Mouse (Mus musculus) hindbrain, embryonic 13.5 days (tissue): ENCODE results near the gene Znrf1. TPM values are rescaled to one million over a fixed set of nuclear protein-coding genes. Genes with fewer than 3 reads are reported as not detected.
A peak's percentile ranks its signal among the peaks of the same experiment; 100 is the strongest.

Experiments
- ATAC-seq: fragments of 200-750 bp; cut with Nextera tagmentation; 2 replicates; pipeline ENCODE4 v1.8.0; 2017; ENCODE audit warnings: moderate TSS enrichment; ENCODE audit not compliant: low FRiP score
- H3K27ac ChIP-seq: fragments of 300-500 bp; sonication (generic); 2 replicates; pipeline ENCODE4 v1.5.1; 2015; ENCODE audit warnings: inconsistent platforms, mild to moderate bottlenecking, moderate library complexity
- H3K27me3 ChIP-seq: fragments of 300-500 bp; sonication (generic); 2 replicates; pipeline ENCODE4 v1.6.1; 2015; ENCODE audit warnings: mild to moderate bottlenecking, inconsistent platforms
- H3K36me3 ChIP-seq: fragments of 300-500 bp; sonication (generic); 2 replicates; pipeline ENCODE4 v1.6.1; 2015; ENCODE audit warnings: mild to moderate bottlenecking, inconsistent platforms
- H3K4me1 ChIP-seq: fragments of 300-500 bp; sonication (generic); replicated peaks from 2 replicates; pipeline ENCODE4 v1.6.1; 2015; ENCODE audit warnings: inconsistent platforms
- H3K4me2 ChIP-seq: fragments of 300-500 bp; sonication (generic); 2 replicates; pipeline ENCODE4 v1.6.1; 2015; ENCODE audit warnings: inconsistent platforms, mild to moderate bottlenecking, moderate library complexity
- H3K4me3 ChIP-seq: fragments of 300-500 bp; sonication (generic); 2 replicates; pipeline ENCODE4 v1.5.1; 2015; ENCODE audit warnings: mild to moderate bottlenecking, inconsistent platforms
- H3K9ac ChIP-seq: fragments of 300-500 bp; sonication (generic); 2 replicates; pipeline ENCODE4 v1.6.1; 2015; ENCODE audit warnings: mild to moderate bottlenecking, inconsistent platforms
- H3K9me3 ChIP-seq: fragments of 300-500 bp; sonication (generic); 2 replicates; pipeline ENCODE4 v1.6.1; 2016; ENCODE audit warnings: inconsistent platforms
- WGBS: fragments of 180-500 bp; shearing (Covaris S2); methylation state at CpG from one replicate; pipeline ENCODE4 v1.1.7; 2015; 5-methylcytosine and 5-hydroxymethylcytosine counted together
- polyA plus RNA-seq: library from polyadenylated mRNA; unstranded; fragments of >200 nt; fragmentation: Nextera tagmentation; extraction: Ambion mirVana; gene quantifications from 2 replicates; pipeline ENCODE4 v1.2.1, GENCODE M21; 2015

Gene Znrf1
- polyA plus RNA-seq, 1 experiment from 2014 or later: 80.0 TPM

- Histone ChIP-seq H3K4me2 (no peak overlapping the region), H3K9me3 (no peaks in the 10 kb centered on the region), H3K27ac (no peak overlapping the region), H3K36me3 (no peaks in the 10 kb centered on the region), H3K27me3 (no peaks in the 10 kb centered on the region), H3K4me3 (no peak overlapping the region), H3K4me1 (peaks cover 10% of the 10 kb centered on the region), H3K9ac (no peak overlapping the region)
- ATAC-seq: no peak
- WGBS: 80% methylated on average over 8 of the region's 8 CpGs
Measured at GRCm38 (mm10) chr8:111513446-111513845, 22.5 kb upstream of the Znrf1 start.

- Histone ChIP-seq H3K36me3 (no peaks in the 10 kb centered on the region), H3K4me3 (no peak overlapping the region), H3K4me2 (no peak overlapping the region), H3K4me1 (peaks cover 14% of the 10 kb centered on the region), H3K27ac (no peak overlapping the region), H3K27me3 (no peaks in the 10 kb centered on the region), H3K9ac (no peak overlapping the region), H3K9me3 (no peaks in the 10 kb centered on the region)
- WGBS: 79% methylated on average over 7 of the region's 7 CpGs
- no peak for ATAC-seq
Measured at GRCm38 (mm10) chr8:111516451-111517035, 19.4 kb upstream of the Znrf1 start.

DNA sequence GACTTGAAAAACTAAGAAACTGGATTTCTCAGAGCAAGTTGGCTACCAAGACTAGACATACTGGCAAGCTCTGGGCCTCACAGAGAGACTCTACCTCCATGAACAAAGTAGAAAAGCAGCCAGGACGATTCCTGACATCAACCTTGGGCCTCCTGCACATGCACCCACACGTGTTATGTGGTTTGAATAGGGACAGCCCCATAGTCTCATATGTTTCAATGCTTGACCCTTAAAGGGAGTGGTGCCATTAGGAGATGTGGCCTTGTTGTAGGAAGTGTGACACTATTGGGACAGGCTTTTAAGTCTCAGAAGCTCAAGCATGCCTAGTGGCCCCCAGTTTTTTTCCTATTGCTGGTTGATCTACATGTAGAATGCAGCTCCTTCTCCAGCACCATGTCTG lies 18.4 kb upstream of the Znrf1 start:
- H3K4me2 ChIP-seq: no peak overlapping the region
- H3K36me3 ChIP-seq: no peaks in the 10 kb centered on the region
- no peaks in the 10 kb centered on the region for H3K27me3 ChIP-seq
- no peak overlapping the region for H3K9ac ChIP-seq
- H3K4me1 ChIP-seq: peaks cover 17% of the 10 kb centered on the region
- H3K27ac ChIP-seq: no peak overlapping the region
- 78% methylated on average over 2 of the region's 2 CpGs for whole genome bisulfite sequencing
- no peak for ATAC-seq
- no peaks in the 10 kb centered on the region for H3K9me3 ChIP-seq
- H3K4me3 ChIP-seq: no peak overlapping the region

GRCm38 (mm10) chr8:111521713-111522429 lies 14.0 kb upstream of the Znrf1 start, which contains the start of gene Wdr59:
Gene Wdr59 (minus strand): TSS chr8:111522092.
- peak within 1 kb of the TSS; percentile 78 for H3K27ac ChIP-seq

DNA sequence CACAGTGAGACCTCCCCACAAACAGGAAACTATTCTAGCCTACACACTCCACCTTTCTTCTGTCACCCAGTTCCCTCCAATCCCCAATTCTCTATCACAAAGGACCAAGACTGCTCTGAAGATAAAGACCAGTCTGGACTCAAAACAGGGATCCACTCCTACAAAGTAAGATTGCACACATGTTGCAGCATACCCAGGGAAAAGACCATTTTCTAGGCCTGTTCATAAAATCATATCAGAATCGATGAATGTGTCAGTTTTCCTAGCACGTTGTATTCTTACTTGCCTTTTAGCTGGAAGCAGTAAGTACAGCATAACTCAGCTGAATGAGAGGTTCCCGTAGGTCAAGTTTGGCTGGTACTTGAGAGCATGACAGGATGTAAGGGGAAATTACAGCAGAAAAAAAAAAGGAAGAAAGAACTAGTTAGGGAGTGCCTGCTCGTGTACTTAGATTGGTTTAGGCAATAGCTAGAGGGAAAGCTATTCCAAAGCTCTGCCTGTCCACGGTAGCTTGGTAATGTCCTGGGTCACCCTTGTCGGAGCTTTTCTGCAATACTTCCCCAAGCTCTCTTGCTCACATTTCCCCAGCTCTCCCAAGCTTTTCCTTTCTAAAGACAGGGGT lies 9.4 kb upstream of the Znrf1 start:
- Histone ChIP-seq H3K4me3 (no peak overlapping the region), H3K36me3 (no peaks in the 10 kb centered on the region), H3K27me3 (no peaks in the 10 kb centered on the region), H3K27ac (no peak overlapping the region), H3K4me2 (no peak overlapping the region), H3K4me1 (0 out of 2 replicates have a peak, but pooled peaks cover 3% of the 10 kb centered on the region), H3K9me3 (no peaks in the 10 kb centered on the region), H3K9ac (no peak overlapping the region)
- WGBS: 83% methylated on average over 6 of the region's 6 CpGs
- no peak for ATAC-seq

More at GRCm38 (mm10) chr8:111521713-111522429, 14.0 kb upstream of the Znrf1 start, which contains the start of gene Wdr59:
- peak within 1 kb of the TSS; percentile 71 for H3K9ac ChIP-seq
- peak; percentile 98 for ATAC-seq
- under 1% methylated on average over 34 of the region's 34 CpGs for WGBS
- H3K4me1 ChIP-seq: peaks cover 14% of the 10 kb centered on the region
- H3K4me3 ChIP-seq: peak within 1 kb of the TSS; percentile 62
- H3K36me3 ChIP-seq: no peaks in the 10 kb centered on the region
- no peaks in the 10 kb centered on the region for H3K9me3 ChIP-seq
- H3K27me3 ChIP-seq: no peaks in the 10 kb centered on the region
- H3K4me2 ChIP-seq: peak within 1 kb of the TSS; percentile 71

- Histone ChIP-seq H3K27ac (no peak overlapping the region), H3K9me3 (no peaks in the 10 kb centered on the region), H3K4me3 (no peak overlapping the region), H3K27me3 (no peaks in the 10 kb centered on the region), H3K9ac (no peak overlapping the region), H3K36me3 (no peaks in the 10 kb centered on the region), H3K4me2 (no peak overlapping the region), H3K4me1 (0 out of 2 replicates have a peak, but pooled peaks cover 3% of the 10 kb centered on the region)
- no peak for ATAC-seq
- 71% methylated on average over 8 of the region's 8 CpGs for WGBS
Measured at GRCm38 (mm10) chr8:111527149-111527548, 8.7 kb upstream of the Znrf1 start.

DNA sequence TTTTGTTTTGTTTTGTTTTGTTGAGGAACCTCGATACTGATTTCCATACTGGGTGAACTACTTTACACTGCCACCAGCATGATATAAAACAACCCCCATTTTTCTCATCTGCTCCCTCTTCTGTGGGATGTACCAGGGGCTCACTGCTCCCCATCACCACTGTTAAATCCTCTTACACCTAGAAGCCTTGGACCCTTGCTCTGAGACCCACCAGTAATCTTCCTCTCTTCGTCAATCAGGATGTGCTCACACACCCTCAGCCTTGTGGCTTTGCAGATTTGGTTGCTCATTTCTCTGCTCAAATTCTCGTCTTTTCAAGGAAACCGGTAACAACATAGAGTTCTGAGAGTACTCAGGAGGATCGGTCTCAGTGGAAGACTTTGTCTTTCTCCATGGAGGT lies 7.8 kb upstream of the Znrf1 start:
- H3K4me1 ChIP-seq: no peaks in the 10 kb centered on the region
- no peak overlapping the region for H3K4me3 ChIP-seq
- WGBS: 90% methylated on average over 5 of the region's 5 CpGs

GRCm38 (mm10) chr8:111531191-111531590 lies 4.7 kb upstream of the Znrf1 start:
- ATAC-seq: no peak
- no peak overlapping the region for H3K4me2 ChIP-seq
- WGBS: 81% methylated on average over 12 of the region's 12 CpGs

More for the DNA sequence above, 7.8 kb upstream of the Znrf1 start:
- H3K9me3 ChIP-seq: no peaks in the 10 kb centered on the region
- no peaks in the 10 kb centered on the region for H3K27me3 ChIP-seq
- ATAC-seq: no peak
- no peaks in the 10 kb centered on the region for H3K36me3 ChIP-seq
- H3K9ac ChIP-seq: no peak overlapping the region
- H3K4me2 ChIP-seq: no peak overlapping the region
- no peak overlapping the region for H3K27ac ChIP-seq

DNA sequence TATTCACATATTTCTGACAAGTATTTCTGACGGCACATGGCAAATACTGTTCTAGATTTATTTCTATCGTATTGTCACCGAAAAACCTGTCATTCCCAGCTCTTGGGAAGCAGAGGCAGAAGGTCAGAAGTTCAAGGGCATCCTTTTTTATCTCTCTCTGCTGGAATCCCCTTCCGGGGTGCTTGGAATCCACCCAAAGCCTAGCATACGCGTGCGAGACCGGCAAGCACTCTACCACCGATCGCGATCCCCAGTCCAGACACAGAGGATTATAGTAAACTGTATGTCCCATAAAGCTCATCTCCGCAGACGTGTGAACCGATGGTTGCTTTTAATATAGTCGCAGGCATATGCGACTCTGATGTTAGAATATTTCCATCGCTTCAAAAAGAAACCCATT lies 4.3 kb upstream of the Znrf1 start:
- Histone ChIP-seq H3K4me3 (no peak overlapping the region), H3K4me1 (no peaks in the 10 kb centered on the region), H3K36me3 (no peaks in the 10 kb centered on the region), H3K9me3 (no peaks in the 10 kb centered on the region), H3K4me2 (no peak overlapping the region), H3K9ac (no peak overlapping the region), H3K27ac (no peak overlapping the region), H3K27me3 (no peaks in the 10 kb centered on the region)
- WGBS: 91% methylated on average over 17 of the region's 17 CpGs
- no peak for ATAC-seq

More at GRCm38 (mm10) chr8:111531191-111531590, 4.7 kb upstream of the Znrf1 start:
- no peaks in the 10 kb centered on the region for H3K36me3 ChIP-seq
- no peak overlapping the region for H3K27ac ChIP-seq
- no peaks in the 10 kb centered on the region for H3K4me1 ChIP-seq
- no peak overlapping the region for H3K4me3 ChIP-seq
- H3K27me3 ChIP-seq: no peaks in the 10 kb centered on the region
- no peaks in the 10 kb centered on the region for H3K9me3 ChIP-seq
- no peak overlapping the region for H3K9ac ChIP-seq

DNA sequence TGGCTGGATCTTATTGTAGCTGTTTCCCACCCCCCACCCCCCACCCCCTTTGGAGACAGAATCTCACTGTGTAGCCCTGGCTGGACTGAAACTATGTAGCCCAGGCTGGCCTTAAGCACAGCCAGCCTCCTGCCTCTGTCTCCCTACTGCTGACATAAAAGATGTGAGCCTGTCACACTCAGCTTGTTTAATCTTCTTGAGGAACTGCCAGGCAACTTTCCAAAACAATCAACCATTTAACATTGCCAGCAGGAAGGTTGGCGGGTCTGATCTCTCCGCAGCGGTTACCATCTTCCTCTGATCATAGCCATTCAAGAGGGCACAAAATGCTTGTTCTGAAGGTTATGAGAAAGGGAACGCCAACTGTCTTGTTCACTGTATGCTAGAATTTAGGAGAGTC lies 2.4 kb upstream of the Znrf1 start:
- Histone ChIP-seq H3K27ac (no peak overlapping the region), H3K4me2 (no peak overlapping the region), H3K36me3 (no peaks in the 10 kb centered on the region), H3K9ac (no peak overlapping the region), H3K9me3 (no peaks in the 10 kb centered on the region), H3K4me1 (peaks cover 7% of the 10 kb centered on the region), H3K4me3 (no peak overlapping the region), H3K27me3 (no peaks in the 10 kb centered on the region)
- 63% methylated on average over 4 of the region's 4 CpGs for WGBS
- no peak for ATAC-seq

DNA sequence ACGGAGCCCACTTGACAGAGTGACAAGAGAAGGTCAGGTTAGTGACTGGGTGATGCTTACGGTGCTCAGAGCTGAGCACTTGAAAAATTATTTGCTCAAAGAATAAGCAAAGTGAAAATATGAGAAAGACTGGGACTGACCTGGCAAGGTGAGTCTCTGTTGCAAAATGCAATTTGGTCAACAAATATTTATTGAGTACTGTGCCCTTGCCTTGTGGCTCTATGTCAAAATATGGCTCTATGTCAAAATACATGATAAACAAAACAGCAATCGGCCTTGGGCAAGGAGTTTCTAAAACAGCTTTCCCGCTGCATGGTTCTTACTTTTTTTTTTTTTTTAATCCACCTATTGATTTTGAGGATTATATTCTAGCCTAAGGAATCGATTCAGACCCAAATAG lies 406 bp upstream of the Znrf1 start:
- no peak overlapping the region for H3K9ac ChIP-seq
- peak overlapping the region; percentile 98; the same call in 1 of the 2 replicates for H3K27ac ChIP-seq
- 44% methylated on average over 5 of the region's 5 CpGs for WGBS
- H3K36me3 ChIP-seq: no peaks in the 10 kb centered on the region
- ATAC-seq: no peak
- peak overlapping the region; percentile 99 for H3K4me3 ChIP-seq
- no peaks in the 10 kb centered on the region for H3K9me3 ChIP-seq
- H3K4me1 ChIP-seq: peaks cover 27% of the 10 kb centered on the region
- H3K27me3 ChIP-seq: no peaks in the 10 kb centered on the region
- peak overlapping the region; percentile 99 for H3K4me2 ChIP-seq

DNA sequence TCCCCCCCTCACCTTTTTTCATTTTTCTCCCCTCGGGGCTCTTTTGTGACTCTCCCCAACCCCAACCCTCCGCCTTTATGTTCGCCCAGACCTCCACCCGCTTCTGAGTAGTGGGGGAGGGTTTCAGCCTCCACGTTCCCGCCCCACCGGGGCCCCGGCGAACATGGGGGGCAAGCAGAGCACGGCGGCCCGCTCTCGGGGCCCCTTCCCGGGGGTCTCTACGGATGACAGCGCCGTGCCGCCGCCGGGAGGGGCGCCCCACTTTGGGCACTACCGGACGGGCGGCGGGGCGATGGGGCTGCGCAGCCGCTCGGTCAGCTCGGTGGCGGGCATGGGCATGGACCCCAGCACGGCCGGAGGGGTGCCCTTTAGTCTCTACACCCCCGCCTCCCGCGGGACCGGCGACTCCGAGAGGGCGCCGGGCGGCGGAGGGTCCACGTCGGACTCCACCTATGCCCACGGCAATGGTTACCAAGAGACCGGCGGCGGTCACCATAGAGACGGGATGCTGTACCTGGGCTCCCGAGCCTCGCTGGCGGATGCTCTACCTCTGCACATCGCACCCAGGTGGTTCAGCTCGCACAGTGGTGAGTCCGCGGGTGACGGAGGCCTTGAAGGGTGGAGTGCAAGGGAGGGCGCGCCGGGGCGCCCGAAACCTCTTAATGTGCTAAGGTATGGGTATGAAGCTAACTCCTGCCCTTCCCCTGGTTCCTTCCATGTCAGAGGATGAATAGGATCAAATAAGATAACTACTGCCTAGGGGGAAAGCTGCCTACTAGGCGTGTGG lies 1.3 kb downstream of the Znrf1 start:
- Histone ChIP-seq H3K4me3 (peak overlapping the region; percentile 99), H3K36me3 (no peaks in the 10 kb centered on the region), H3K9me3 (no peaks in the 10 kb centered on the region), H3K4me2 (peak overlapping the region; percentile 99), H3K27me3 (no peaks in the 10 kb centered on the region), H3K4me1 (peaks cover 44% of the 10 kb centered on the region), H3K27ac (peak overlapping the region; percentile 98), H3K9ac (peak overlapping the region; percentile 98)
- WGBS: under 1% methylated on average over 62 of the region's 64 CpGs
- peak; percentile 50 for ATAC-seq
